8 mouse cellular contexts compared by ENCODE assay signal in genomic region chr12:85485890-85486765, GRCm38 (mm10). TPM values are rescaled to one million over a fixed set of nuclear protein-coding genes. Genes with fewer than 3 reads are reported as not detected.
DNase-seq lines count a peak whose midpoint lies in the region; ATAC-seq and TF ChIP-seq lines count a peak whose summit lies in the region.

No protein-coding gene starts in this region.

- peak overlapping the region; percentile 86 for H3K4me2 ChIP-seq in lung, embryonic 15.5 days

- peak overlapping the region; percentile 44 for H3K9ac ChIP-seq in lung, embryonic 15.5 days

- peak; percentile 58 for DNase-seq in MEL-GATA-1-ER (ENCODE audit: extremely low read depth, low read depth)
- DNase-seq in cerebellum, adult 2 months = peak; percentile 94
- peak; percentile 95 for DNase-seq in forelimb bud, embryonic 11.5 days (ENCODE audit: low read depth, low spot score)
- peak; percentile 72 for DNase-seq in layer of hippocampus, adult 9-10 months (ENCODE audit: low spot score)
- peak; percentile 96 for DNase-seq in thymus, adult 2 months

- peak overlapping the region; percentile 98 for H3K4me3 ChIP-seq in cerebellum, adult 2 months (replicated peaks; ENCODE audit: insufficient read depth, low read depth, low read length)
- H3K4me3 ChIP-seq in lung, embryonic 15.5 days = peak overlapping the region; percentile 62
- peak overlapping the region; percentile 99 for H3K4me3 ChIP-seq in olfactory bulb, adult 2 months (ENCODE audit: insufficient read depth, low read depth, low read length)
- peak overlapping the region; percentile 79 for H3K4me3 ChIP-seq in thymus, adult 2 months (ENCODE audit: control insufficient read depth, insufficient read depth, low read length)

- H3K4me1 ChIP-seq in cerebellum, adult 2 months (ENCODE audit: control insufficient read depth, insufficient read depth, low read length) = no peaks in the 10 kb centered on the region; the same call in 1 of the 2 replicates
- H3K4me1 ChIP-seq in lung, embryonic 15.5 days = peaks cover 20% of the 10 kb centered on the region
- H3K4me1 ChIP-seq in olfactory bulb, adult 2 months (ENCODE audit: control insufficient read depth, insufficient read depth, low read length) = peaks cover 12% of the 10 kb centered on the region
- peaks cover 12% of the 10 kb centered on the region for H3K4me1 ChIP-seq in thymus, adult 2 months (replicated peaks; ENCODE audit: control insufficient read depth, insufficient read depth, low read length)

- H3K36me3 ChIP-seq in lung, embryonic 15.5 days = no peaks in the 10 kb centered on the region
- H3K36me3 ChIP-seq in thymus, adult 2 months (ENCODE audit: control insufficient read depth, insufficient read depth, low read length) = no peaks in the 10 kb centered on the region

- no peak for TF ChIP-seq CTCF in cerebellum, adult 2 months (IDR thresholded peaks at IDR 0.05; ENCODE audit: borderline replicate concordance, insufficient read depth, low read depth, low read length)
- no peak for TF ChIP-seq CTCF in olfactory bulb, adult 2 months (IDR thresholded peaks at IDR 0.05; ENCODE audit: insufficient read depth, low read depth, low read length)
- TF ChIP-seq CTCF in thymus, adult 2 months (IDR thresholded peaks at IDR 0.05; ENCODE audit: borderline replicate concordance, control insufficient read depth, extremely low read depth, insufficient read depth, low read length, poor library complexity) = peak; percentile 29; the same call in 1 of the 2 replicates

- peak; percentile 39; the same call in 1 of the 2 replicates for TF ChIP-seq POLR2A in cerebellum, adult 2 months (IDR thresholded peaks at IDR 0.05; ENCODE audit: borderline replicate concordance, insufficient read depth, low read length)
- TF ChIP-seq POLR2A in olfactory bulb, adult 2 months (IDR thresholded peaks at IDR 0.05; ENCODE audit: insufficient read depth, low read depth, low read length) = peak; percentile 34; the same call in 1 of the 2 replicates
- no peak for TF ChIP-seq POLR2A in thymus, adult 2 months (IDR thresholded peaks at IDR 0.05; ENCODE audit: control insufficient read depth, extremely low read depth, insufficient read depth, low read length, poor library complexity)

- H3K9me3 ChIP-seq in lung, embryonic 15.5 days = no peaks in the 10 kb centered on the region

- under 1% methylated on average over 51 of the region's 52 CpGs for WGBS in cerebellum, adult 2 months
- WGBS in lung, embryonic 15.5 days = under 1% methylated on average over 52 of the region's 52 CpGs
- WGBS in olfactory bulb, adult 2 months = under 1% methylated on average over 52 of the region's 52 CpGs
- under 1% methylated on average over 52 of the region's 52 CpGs for WGBS in thymus, adult 2 months

- no peaks in the 10 kb centered on the region for H3K27me3 ChIP-seq in cerebellum, adult 2 months (ENCODE audit: control insufficient read depth, insufficient read depth, low read length)
- no peaks in the 10 kb centered on the region; the same call in 1 of the 2 replicates for H3K27me3 ChIP-seq in lung, embryonic 15.5 days
- H3K27me3 ChIP-seq in thymus, adult 2 months (ENCODE audit: control insufficient read depth, insufficient read depth, low read length) = peaks cover 5% of the 10 kb centered on the region; the same call in 1 of the 2 replicates

- H3K27ac ChIP-seq in cerebellum, adult 2 months (ENCODE audit: insufficient read depth, low read length) = peak overlapping the region; percentile 83
- H3K27ac ChIP-seq in lung, embryonic 15.5 days = peak overlapping the region; percentile 29; the same call in 1 of the 2 replicates
- peak overlapping the region; percentile 97 for H3K27ac ChIP-seq in olfactory bulb, adult 2 months (ENCODE audit: insufficient read depth, low read depth, low read length)
- no peak overlapping the region for H3K27ac ChIP-seq in thymus, adult 2 months (ENCODE audit: control insufficient read depth, insufficient read depth, low read length)

- peak; percentile 87 to 91 for ATAC-seq in hematopoietic stem cell, adult 5-6 weeks (replicated peaks in 1 of 2; ENCODE audit: insufficient read depth in 1 of 2, low FRiP score in 2 of 2, low TSS enrichment in 1 of 2, low read depth in 1 of 2, poor library complexity in 2 of 2, severe bottlenecking in 2 of 2)
- ATAC-seq in lung, embryonic 15.5 days (ENCODE audit: borderline replicate concordance, extremely low read depth, low FRiP score, low TSS enrichment) = peak; percentile 96

RNA-seq across cellular contexts. Expression of gene Fos, which starts 12.4 kb away (rescaled TPM):
- 16.6 and 22.4 TPM in 2 replicates for polyA plus RNA-seq in cerebellum, adult 2 months (2012; rRNA removed)
- total RNA-seq in hematopoietic stem cell, adult 5-6 weeks (2017) = 1,145 and 1,310 TPM in 2 replicates
- 5.5 and 5.7 TPM in 2 replicates for polyA plus RNA-seq in lung, embryonic 15.5 days (2015; fragmentation: Nextera tagmentation; extraction: Ambion mirVana)
- not detected in 2 replicates for polyA plus RNA-seq in olfactory bulb, adult 2 months (2012; ENCODE audit: insufficient read depth, insufficient read length, low replicate concordance, missing spikeins)
- polyA plus RNA-seq in thymus, adult 2 months (2012; rRNA removed) = 12.1 and 12.6 TPM in 2 replicates
